In the genomic region with DNA sequence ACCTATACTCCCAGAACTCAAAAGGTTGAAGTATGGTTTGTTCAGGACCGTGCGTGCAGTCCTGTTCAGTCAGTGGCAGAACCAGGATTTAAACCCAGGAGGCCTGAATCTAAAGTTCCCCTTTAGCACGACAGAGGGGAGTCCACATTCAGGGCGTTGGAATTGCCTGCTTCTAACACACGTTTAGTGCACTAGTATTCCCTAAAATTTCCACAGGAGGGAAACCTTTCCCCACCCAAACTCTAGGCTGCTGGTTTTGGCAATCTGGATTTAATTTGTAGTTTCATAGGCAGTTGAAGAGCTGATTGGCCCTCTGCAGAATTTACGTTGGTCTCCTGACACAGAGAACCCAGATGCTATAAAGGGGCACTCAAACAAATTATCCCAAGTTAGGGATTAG, we compare ENCODE assay signal across 8 mouse cellular contexts. TPM values are rescaled to one million over a fixed set of nuclear protein-coding genes. Genes with fewer than 3 reads are reported as not detected.
DNase-seq lines count a peak whose midpoint lies in the region; ATAC-seq and TF ChIP-seq lines count a peak whose summit lies in the region.
"Had no signal": no experiment of that assay in that cellular context is flagged by ENCODE, and none has a peak within 500 bp of the region (broad histone marks: within the 10 kb centered on the region; RNA-seq: fewer than 3 reads in every experiment).

No protein-coding gene starts in this region.

- no peak for TF ChIP-seq POLR2A in brain, embryonic 14.5 days (IDR thresholded peaks at IDR 0.05; ENCODE audit: borderline replicate concordance, extremely low read depth, insufficient read depth, insufficient read length, poor library complexity, severe bottlenecking)

- no peak overlapping the region for H3K4me2 ChIP-seq in limb, embryonic 12.5 days

- no peak overlapping the region for H3K9ac ChIP-seq in limb, embryonic 12.5 days (replicated peaks)
- H3K9ac ChIP-seq: liver, embryonic 14.5 days had no signal

- no peaks in the 10 kb centered on the region for H3K36me3 ChIP-seq in limb, embryonic 12.5 days

- H3K4me1 ChIP-seq in limb, embryonic 12.5 days (replicated peaks): no peaks in the 10 kb centered on the region

- TF ChIP-seq CTCF in brain, embryonic 14.5 days (IDR thresholded peaks at IDR 0.05; ENCODE audit: borderline replicate concordance, extremely low read depth, insufficient read depth, insufficient read length): peak; percentile 45; the same call in 1 of the 2 replicates

- no peaks in the 10 kb centered on the region for H3K9me3 ChIP-seq in limb, embryonic 12.5 days

- peak; percentile 67 for ATAC-seq in limb, embryonic 12.5 days (ENCODE audit: insufficient number of reproducible peaks, insufficient read depth, low FRiP score, low TSS enrichment, low read depth)

- H3K27ac ChIP-seq in limb, embryonic 12.5 days: peak overlapping the region; percentile 81
- H3K27ac ChIP-seq: liver, embryonic 14.5 days had no signal

- DNase-seq in kidney, postnatal 14 days: peak; percentile 37
- DNase-seq in kidney, postnatal 10 days: no peak
- DNase-seq in brain, embryonic 14.5 days (ENCODE audit: low read depth): peak; percentile 59
- peak; percentile 66 to 75 for DNase-seq in cerebellum, postnatal 14 days
- DNase-seq in T-cell, adult 2 months (ENCODE audit: low spot score): no peak
- DNase-seq in urinary bladder, postnatal 4 days (ENCODE audit: low spot score in 2 of 2): no peak

- no peaks in the 10 kb centered on the region for H3K27me3 ChIP-seq in limb, embryonic 12.5 days

- WGBS in limb, embryonic 12.5 days: 23% methylated on average over 6 of the region's 6 CpGs

- H3K4me3 ChIP-seq in limb, embryonic 12.5 days (replicated peaks): no peak overlapping the region

RNA-seq across cellular contexts. Expression of gene Smpd1, which starts 5.1 kb away (rescaled TPM):
- polyA plus RNA-seq in brain, embryonic 14.5 days (2012; rRNA removed): 51.2 and 59.6 TPM in 2 replicates
- 29.9 and 31.4 TPM in 2 replicates for polyA plus RNA-seq in limb, embryonic 12.5 days (2016; fragmentation: Nextera tagmentation; extraction: Ambion mirVana)

RNA-seq across cellular contexts. Expression of gene Apbb1, which starts 32.4 kb away (rescaled TPM):
- polyA plus RNA-seq in brain, embryonic 14.5 days (2012; rRNA removed): 304 and 347 TPM in 2 replicates
- polyA plus RNA-seq in limb, embryonic 12.5 days (2016; fragmentation: Nextera tagmentation; extraction: Ambion mirVana): 62.7 and 66.4 TPM in 2 replicates

RNA-seq across cellular contexts. Expression of gene Hpx, which starts 50.9 kb away (rescaled TPM):
- polyA plus RNA-seq in brain, embryonic 14.5 days (2012; rRNA removed): 0.45 and 0.74 TPM in 2 replicates
- polyA plus RNA-seq in limb, embryonic 12.5 days (2016; fragmentation: Nextera tagmentation; extraction: Ambion mirVana): 0.23 and 0.37 TPM in 2 replicates

Comparison
In these comparisons a context has a peak if more than half of its experiments do, and no peak if none do; other contexts are left out.
1. DNase-seq: peak in kidney, postnatal 14 days (single experiment), brain, embryonic 14.5 days (single experiment) and cerebellum, postnatal 14 days (2 of 2); none in kidney, postnatal 10 days (single experiment), T-cell, adult 2 months (single experiment) and urinary bladder, postnatal 4 days (0 of 2).